Mouse (Mus musculus) intestine, embryonic 14.5 days (tissue): ENCODE measurements around the gene Hoxa5. TPM values are rescaled to one million over a fixed set of nuclear protein-coding genes. Genes with fewer than 3 reads are reported as not detected.
A peak's percentile ranks its signal among the peaks of the same experiment; 100 is the strongest.

Source experiments
- ATAC-seq: fragments of 200-750 bp; cut with Nextera tagmentation; replicated peaks from 2 replicates; pipeline ENCODE4 v1.8.0; 2017; ENCODE audit warnings: low read depth, moderate number of reproducible peaks, moderate TSS enrichment, moderate library complexity; ENCODE audit not compliant: low FRiP score, low TSS enrichment
- DNase-seq: peaks from one replicate; pipeline ENCODE4 v3.0.0-alpha.2; 2018; ENCODE audit warnings: low spot score
- H3K27ac ChIP-seq: fragments of 300-500 bp; sonication (generic); 2 replicates; pipeline ENCODE4 v1.5.1; 2014; ENCODE audit warnings: low read depth, mild to moderate bottlenecking, control low read depth
- H3K27me3 ChIP-seq: fragments of 300-500 bp; sonication (generic); replicated peaks from 2 replicates; pipeline ENCODE4 v1.6.1; 2014; ENCODE audit warnings: low read length, control low read depth; ENCODE audit not compliant: control insufficient read depth, insufficient read depth
- H3K36me3 ChIP-seq: fragments of 300-500 bp; sonication (generic); 2 replicates; pipeline ENCODE4 v1.6.1; 2014; ENCODE audit warnings: low read length, control low read depth; ENCODE audit not compliant: control insufficient read depth, insufficient read depth
- H3K4me1 ChIP-seq: fragments of 300-500 bp; sonication (generic); replicated peaks from 2 replicates; pipeline ENCODE4 v1.6.1; 2014; ENCODE audit warnings: low read length, control low read depth, mixed read lengths; ENCODE audit not compliant: control insufficient read depth, insufficient read depth
- H3K4me2 ChIP-seq: fragments of 300-500 bp; sonication (generic); 2 replicates; pipeline ENCODE4 v1.6.1; 2014; ENCODE audit warnings: low read length
- H3K4me3 ChIP-seq: fragments of 300-500 bp; sonication (generic); 2 replicates; pipeline ENCODE4 v1.5.1; 2014; ENCODE audit warnings: low read depth, low read length, control low read depth, mixed read lengths
- H3K9ac ChIP-seq: fragments of 300-500 bp; sonication (generic); 2 replicates; pipeline ENCODE4 v1.6.1; 2014; ENCODE audit warnings: mild to moderate bottlenecking, low read length
- H3K9me3 ChIP-seq: fragments of 300-500 bp; sonication (generic); 2 replicates; pipeline ENCODE4 v1.6.1; 2016; ENCODE audit warnings: low read length, control low read depth; ENCODE audit not compliant: control insufficient read depth
- whole genome bisulfite sequencing: fragments of 180-500 bp; shearing (Covaris S2); extraction: QIAGEN DNeasy Blood & Tissue Kit; methylation state at CpG from one replicate; pipeline ENCODE4 v1.1.7; 2014; 5-methylcytosine and 5-hydroxymethylcytosine counted together
- polyA plus RNA-seq: library from polyadenylated mRNA; unstranded; fragments of >200 nt; fragmentation: Nextera tagmentation; extraction: Ambion mirVana; gene quantifications from 2 replicates; pipeline ENCODE4 v1.2.1, GENCODE M21; 2014

Gene Hoxa5
- polyA plus RNA-seq, 1 experiment from 2014 or later: 34.1 TPM

DNA sequence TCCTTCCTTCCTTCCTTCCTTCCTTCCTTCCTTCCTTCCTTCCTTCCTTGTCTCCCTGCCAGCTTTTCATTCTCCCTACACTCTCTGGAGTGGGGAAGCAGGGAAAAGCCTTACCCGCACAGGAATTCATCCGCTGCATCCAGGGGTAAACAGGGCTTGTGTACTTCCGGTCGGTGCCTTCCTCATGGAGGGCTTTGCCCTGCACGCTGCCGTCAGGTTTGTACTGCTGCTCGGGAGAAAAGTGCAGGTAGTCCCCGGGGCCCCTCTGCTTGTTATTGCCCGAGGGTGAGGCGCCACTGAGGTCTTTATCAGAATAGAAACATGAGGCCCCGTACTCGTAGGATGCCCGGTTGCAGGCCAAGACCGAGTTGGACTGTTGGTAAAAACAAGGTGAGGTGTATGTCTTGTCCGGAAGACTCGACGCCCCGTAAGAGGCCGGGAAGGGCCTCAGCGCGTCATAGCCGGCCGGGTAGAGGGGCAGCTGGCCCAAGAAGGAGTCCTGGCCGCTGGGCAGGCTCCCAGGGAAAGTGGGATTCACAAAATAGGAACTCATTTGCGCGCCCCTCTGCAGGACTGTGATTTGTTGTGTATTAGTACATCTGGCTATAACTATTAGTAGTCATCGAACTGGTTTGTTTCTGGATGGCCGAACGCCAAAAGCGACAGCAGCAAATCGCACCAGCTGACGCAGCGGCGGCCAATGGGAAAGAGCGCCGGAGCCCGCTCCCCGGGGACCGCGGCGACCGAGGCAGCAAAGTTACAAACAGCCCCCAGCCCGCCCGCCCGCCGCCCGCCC is 3.9 kb upstream of the Hoxa5 start, which contains the start of gene Hoxa6:
Gene Hoxa6 (minus strand): TSS at position 651 of the 796 bp plus-strand sequence.
- Histone ChIP-seq H3K27ac (peak within 1 kb of the TSS; percentile 57), H3K9me3 (no peaks in the 10 kb centered on the region), H3K36me3 (0 out of 2 replicates have a peak, but pooled peaks cover 4% of the 10 kb centered on the region), H3K9ac (peak within 1 kb of the TSS; percentile 51), H3K27me3 (peaks cover 59% of the 10 kb centered on the region), H3K4me1 (peaks cover 39% of the 10 kb centered on the region), H3K4me3 (peak within 1 kb of the TSS; percentile 36), H3K4me2 (peak within 1 kb of the TSS; percentile 78)
- WGBS: 4% methylated on average over 47 of the region's 47 CpGs
- no peak; the same call in 1 of the 2 replicates for ATAC-seq
- DNase-seq: peak; percentile 78

DNA sequence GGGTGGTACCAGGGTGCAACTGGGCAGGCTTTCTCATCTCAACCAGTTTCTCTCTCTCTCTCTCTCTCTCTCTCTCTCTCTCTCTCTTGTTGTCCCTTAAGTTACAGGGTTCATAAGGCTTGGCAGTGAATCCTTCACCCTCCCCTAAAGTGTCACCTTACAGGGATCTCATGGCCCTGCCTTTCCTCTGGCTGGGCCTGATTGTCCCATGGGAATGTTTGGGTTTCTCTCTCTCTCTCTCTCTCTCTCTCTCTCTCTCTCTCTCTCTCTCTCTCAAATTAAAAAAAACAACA is 3.2 kb upstream of the Hoxa5 start:
- Histone ChIP-seq H3K9me3 (no peaks in the 10 kb centered on the region), H3K4me1 (peaks cover 37% of the 10 kb centered on the region), H3K4me2 (peak overlapping the region; percentile 78), H3K36me3 (0 out of 2 replicates have a peak, but pooled peaks cover 4% of the 10 kb centered on the region), H3K9ac (no peak overlapping the region), H3K4me3 (no peak overlapping the region), H3K27ac (peak overlapping the region; percentile 43; the same call in 1 of the 2 replicates), H3K27me3 (peaks cover 53% of the 10 kb centered on the region)
- ATAC-seq (no peak), DNase-seq (no peak)

DNA sequence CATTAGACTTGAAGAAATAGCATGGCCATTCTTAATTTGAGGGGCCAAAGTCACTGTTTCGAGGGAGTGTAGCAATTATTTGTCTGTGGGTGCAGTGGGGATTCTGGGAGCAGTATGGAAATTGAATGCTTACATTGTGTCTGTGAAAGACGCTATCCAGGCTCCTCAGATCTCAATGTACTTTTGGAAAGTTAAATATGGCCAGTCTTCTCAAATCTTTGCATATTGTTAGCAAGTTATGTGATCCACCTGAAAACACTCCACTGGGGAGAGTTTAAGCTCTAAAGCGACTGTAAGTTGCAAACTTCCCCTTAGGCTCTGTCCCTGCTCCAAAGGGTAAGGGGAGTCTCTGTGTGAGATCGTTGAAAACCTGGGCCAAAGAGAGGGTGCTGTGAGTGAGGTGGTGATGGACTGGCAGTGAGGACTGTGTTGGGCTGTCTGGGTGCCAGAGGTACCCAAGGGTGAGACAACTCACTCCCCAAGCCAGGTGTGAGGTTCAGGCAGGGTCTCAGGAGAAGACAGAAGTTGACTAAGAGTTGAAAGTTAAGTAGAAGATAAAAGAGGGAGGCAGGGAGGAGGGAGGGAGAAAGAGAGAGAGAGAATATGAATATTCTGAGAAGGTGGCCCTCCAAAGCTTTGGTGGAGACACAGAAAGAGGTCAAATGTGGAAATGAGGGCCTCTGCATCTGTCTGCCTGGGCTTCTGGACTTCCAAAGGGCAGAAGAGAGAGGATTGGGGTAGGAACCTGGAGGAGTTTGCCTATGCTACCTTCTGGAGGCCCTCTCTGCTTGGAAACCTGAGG is 2.7 kb upstream of the Hoxa5 start:
- Histone ChIP-seq H3K4me2 (peak overlapping the region; percentile 78), H3K4me1 (peaks cover 35% of the 10 kb centered on the region), H3K27ac (peak overlapping the region; percentile 66; the same call in 1 of the 2 replicates), H3K4me3 (peak overlapping the region; percentile 67; the same call in 1 of the 2 replicates), H3K36me3 (0 out of 2 replicates have a peak, but pooled peaks cover 4% of the 10 kb centered on the region), H3K27me3 (peaks cover 49% of the 10 kb centered on the region), H3K9ac (peak overlapping the region; percentile 49), H3K9me3 (no peaks in the 10 kb centered on the region)
- ATAC-seq (no peak), DNase-seq (no peak)
- WGBS: 26% methylated on average over 4 of the region's 4 CpGs

DNA sequence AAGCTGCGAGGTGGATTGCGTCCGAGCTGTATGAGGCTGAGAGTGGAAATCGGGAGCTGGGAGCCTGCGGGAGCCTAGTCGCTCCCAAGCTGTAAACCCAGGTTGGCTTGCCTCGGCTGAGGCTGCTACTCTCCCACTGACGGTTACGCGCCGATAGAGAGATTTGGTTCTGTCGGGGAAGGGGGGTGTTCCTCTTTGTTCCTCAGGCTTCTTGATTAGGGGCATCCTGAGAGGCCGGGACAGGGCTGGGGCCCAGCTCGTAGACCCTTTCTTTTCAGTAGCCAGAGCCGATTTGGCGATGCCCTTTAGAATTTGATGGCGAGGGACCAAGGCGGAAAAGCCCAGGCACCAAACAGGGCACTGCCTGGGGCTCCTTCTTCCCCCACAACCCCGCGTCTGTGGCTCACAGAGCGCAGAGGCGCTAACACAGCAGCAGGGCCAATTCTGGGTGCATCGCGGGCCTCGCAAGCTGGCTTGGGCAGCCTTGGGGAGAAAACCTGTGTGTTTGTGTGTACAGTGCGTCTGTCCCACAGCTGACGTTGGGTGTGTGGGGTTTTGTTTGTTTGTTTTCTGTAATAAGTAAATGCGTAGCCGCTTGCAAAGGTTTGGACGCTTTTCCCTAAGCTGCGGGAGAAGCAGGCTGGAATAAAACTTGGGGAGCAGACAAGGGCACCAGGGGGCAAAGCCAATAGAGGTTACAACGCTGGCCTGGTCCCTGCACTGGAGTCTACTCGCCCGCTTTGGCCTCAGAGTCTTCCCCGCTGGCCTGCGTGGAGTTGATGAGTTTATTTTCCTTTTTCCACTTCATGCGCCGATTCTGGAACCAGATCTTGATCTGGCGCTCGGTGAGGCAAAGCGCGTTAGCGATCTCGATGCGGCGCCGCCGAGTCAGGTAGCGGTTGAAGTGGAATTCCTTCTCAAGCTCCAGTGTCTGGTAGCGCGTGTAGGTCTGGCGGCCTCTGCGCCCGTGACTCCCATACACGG is 1.5 kb upstream of the Hoxa5 start:
- Histone ChIP-seq H3K27me3 (peaks cover 39% of the 10 kb centered on the region), H3K4me1 (peaks cover 40% of the 10 kb centered on the region), H3K4me3 (peak overlapping the region; percentile 67), H3K9me3 (no peaks in the 10 kb centered on the region), H3K36me3 (peaks cover 11% of the 10 kb centered on the region; the same call in 1 of the 2 replicates), H3K27ac (peak overlapping the region; percentile 66), H3K4me2 (peak overlapping the region; percentile 78), H3K9ac (peak overlapping the region; percentile 49)
- ATAC-seq: no peak
- 20% methylated on average over 55 of the region's 55 CpGs for WGBS
- DNase-seq: peak; percentile 81

DNA sequence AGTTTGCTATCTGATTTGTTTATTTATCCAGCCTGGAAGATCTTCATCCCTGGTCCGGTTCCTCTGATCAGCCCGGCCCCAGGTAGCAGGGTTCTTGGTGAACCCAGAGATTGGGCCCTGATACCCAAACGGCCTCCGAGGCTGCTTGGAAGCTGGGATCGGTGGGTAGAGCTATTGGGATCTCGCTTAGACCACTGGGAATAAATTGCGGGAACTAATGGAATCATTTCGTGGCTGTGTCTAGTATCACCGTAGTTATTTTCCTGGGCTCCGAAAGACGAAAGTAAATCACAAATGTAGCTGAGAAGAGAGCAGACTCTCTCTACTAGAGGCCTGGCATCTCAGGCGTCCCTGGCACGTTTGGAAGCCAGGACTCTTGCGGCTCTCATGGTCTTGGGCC is 834 bp upstream of the Hoxa5 start:
- peak overlapping the region; percentile 78 for H3K4me2 ChIP-seq
- H3K27me3 ChIP-seq: peaks cover 33% of the 10 kb centered on the region
- peaks cover 46% of the 10 kb centered on the region for H3K4me1 ChIP-seq
- H3K9ac ChIP-seq: peak overlapping the region; percentile 49
- DNase-seq (no peak), ATAC-seq (no peak)
- WGBS: 20% methylated on average over 14 of the region's 14 CpGs
- peak overlapping the region; percentile 67 for H3K4me3 ChIP-seq
- no peaks in the 10 kb centered on the region for H3K9me3 ChIP-seq
- peak overlapping the region; percentile 66 for H3K27ac ChIP-seq
- peaks cover 11% of the 10 kb centered on the region; the same call in 1 of the 2 replicates for H3K36me3 ChIP-seq

DNA sequence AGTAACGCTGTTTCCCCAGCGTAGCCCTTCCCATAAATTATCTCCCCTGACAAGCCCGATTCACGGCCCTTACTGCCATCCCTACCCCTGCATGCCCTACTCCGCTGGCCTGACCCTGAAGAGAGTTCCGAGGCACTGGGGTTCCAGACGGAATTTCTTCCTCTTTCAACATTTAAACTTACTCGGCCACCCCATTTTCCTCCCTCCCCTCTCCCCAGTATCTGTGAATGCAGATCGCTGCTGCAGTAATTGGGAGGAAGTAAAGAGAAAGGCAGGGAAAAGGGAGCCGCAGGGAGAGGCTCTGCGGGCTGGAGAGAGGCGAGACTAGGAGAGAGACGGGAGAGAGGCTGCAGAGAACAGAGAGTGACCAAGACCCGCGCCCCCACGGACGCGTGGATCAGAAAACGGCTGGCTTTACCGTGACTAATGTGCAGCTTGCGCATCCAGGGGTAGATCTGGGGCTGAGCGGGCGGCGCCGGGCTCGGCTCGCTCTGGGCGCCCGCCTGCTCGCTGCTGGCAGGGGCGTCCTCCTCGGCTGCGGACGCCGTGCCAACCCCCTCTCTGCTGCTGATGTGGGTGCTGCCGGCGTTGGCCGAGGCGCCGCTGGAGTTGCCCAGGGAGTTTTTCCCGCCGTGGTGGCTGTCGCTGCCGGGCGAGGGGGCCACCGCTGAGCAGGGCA is 877 bp downstream of the Hoxa5 start:
- H3K4me3 ChIP-seq: peak overlapping the region; percentile 67
- H3K9me3 ChIP-seq: no peaks in the 10 kb centered on the region
- ATAC-seq: 0 out of 2 replicates have a peak, but pooled peaks have one; percentile 7
- peaks cover 11% of the 10 kb centered on the region; the same call in 1 of the 2 replicates for H3K36me3 ChIP-seq
- 2% methylated on average over 46 of the region's 46 CpGs for WGBS
- H3K4me1 ChIP-seq: peaks cover 48% of the 10 kb centered on the region
- peak; percentile 83 for DNase-seq
- H3K27ac ChIP-seq: peak overlapping the region; percentile 81
- H3K27me3 ChIP-seq: peaks cover 24% of the 10 kb centered on the region
- peak overlapping the region; percentile 78 for H3K4me2 ChIP-seq
- peak overlapping the region; percentile 97 for H3K9ac ChIP-seq

DNA sequence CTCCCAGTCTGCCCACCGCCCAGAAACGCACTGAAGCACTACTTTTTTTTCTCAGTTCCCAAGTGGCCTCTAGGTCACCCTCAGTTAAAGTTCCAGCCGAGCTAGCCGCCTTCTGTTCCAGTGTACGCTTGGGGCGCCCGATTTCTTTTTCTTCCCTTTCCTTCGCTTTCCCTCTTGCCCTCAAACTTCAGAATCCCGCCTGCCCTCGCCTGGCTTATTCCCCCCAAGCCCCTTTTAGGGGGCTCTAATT is 1.3 kb downstream of the Hoxa5 start:
- H3K4me1 ChIP-seq: peaks cover 49% of the 10 kb centered on the region
- H3K9me3 ChIP-seq: no peaks in the 10 kb centered on the region
- H3K36me3 ChIP-seq: peaks cover 11% of the 10 kb centered on the region; the same call in 1 of the 2 replicates
- peak overlapping the region; percentile 81 for H3K27ac ChIP-seq
- DNase-seq (peak; percentile 72), ATAC-seq (no peak)
- peaks cover 21% of the 10 kb centered on the region for H3K27me3 ChIP-seq
- peak overlapping the region; percentile 97 for H3K9ac ChIP-seq
- H3K4me3 ChIP-seq: peak overlapping the region; percentile 67
- peak overlapping the region; percentile 78 for H3K4me2 ChIP-seq
- WGBS: 18% methylated on average over 10 of the region's 10 CpGs
